Mouse (Mus musculus): ENCODE data around the gene Fry. TPM values are rescaled to one million over a fixed set of nuclear protein-coding genes. Genes with fewer than 3 reads are reported as not detected.
A peak's percentile ranks its signal among the peaks of the same experiment; 100 is the strongest.

Gene Fry
- polyA plus RNA-seq, 1 experiment from 2014 or later, result 8.8 TPM

- no peaks in the 10 kb centered on the region for H3K36me3 ChIP-seq (ENCODE audit: control insufficient read depth, insufficient read depth, low read length)
- H3K9me3 ChIP-seq (ENCODE audit: control insufficient read depth, low read length), result no peaks in the 10 kb centered on the region
- 91% methylated on average over 7 of the region's 7 CpGs for WGBS
- no peaks in the 10 kb centered on the region for H3K27me3 ChIP-seq (ENCODE audit: control insufficient read depth, insufficient read depth, low read length)
- H3K4me3 ChIP-seq (ENCODE audit: low read depth, low read length), result no peak overlapping the region
- no peaks in the 10 kb centered on the region for H3K4me1 ChIP-seq (ENCODE audit: control insufficient read depth, insufficient read depth, low read length)
- ATAC-seq (ENCODE audit: low FRiP score) (no peak), DNase-seq (ENCODE audit: low spot score, missing footprints) (no peak)
- no peak overlapping the region for H3K4me2 ChIP-seq
- no peak overlapping the region for H3K27ac ChIP-seq (ENCODE audit: low read depth, low read length)
- H3K9ac ChIP-seq (ENCODE audit: low read length), result no peak overlapping the region
Observed at GRCm38 (mm10) chr5:150106358-150106757, 12.1 kb upstream of the Fry start.

DNA sequence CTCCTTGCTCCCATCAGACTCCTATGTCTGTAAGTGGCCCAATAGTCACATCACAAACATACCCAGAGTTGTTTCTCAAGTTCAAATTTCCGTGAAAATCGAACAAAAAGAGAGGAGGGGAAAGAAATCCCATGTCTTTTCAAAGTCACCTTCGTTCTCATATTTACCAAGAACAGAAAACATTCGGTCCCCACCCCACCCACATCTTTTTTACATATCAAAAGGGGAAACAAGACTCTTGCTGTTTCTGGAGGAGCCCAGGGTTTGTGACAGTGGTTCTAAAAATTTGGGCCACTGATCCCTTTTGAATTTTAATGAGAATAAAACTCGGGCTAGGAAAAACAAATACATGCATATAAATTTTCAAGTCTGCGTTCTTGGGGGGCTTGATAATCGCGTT, 7.2 kb upstream of the Fry start:
- Histone ChIP-seq H3K4me3 (ENCODE audit: low read depth, low read length) (no peak overlapping the region), H3K9ac (ENCODE audit: low read length) (no peak overlapping the region), H3K4me1 (ENCODE audit: control insufficient read depth, insufficient read depth, low read length) (no peaks in the 10 kb centered on the region), H3K36me3 (ENCODE audit: control insufficient read depth, insufficient read depth, low read length) (no peaks in the 10 kb centered on the region), H3K27ac (ENCODE audit: low read depth, low read length) (no peak overlapping the region), H3K9me3 (ENCODE audit: control insufficient read depth, low read length) (no peaks in the 10 kb centered on the region), H3K4me2 (no peak overlapping the region), H3K27me3 (ENCODE audit: control insufficient read depth, insufficient read depth, low read length) (no peaks in the 10 kb centered on the region)
- DNase-seq (ENCODE audit: low spot score, missing footprints), result no peak
- no peak for ATAC-seq (ENCODE audit: low FRiP score)
- WGBS, result 48% methylated on average over 8 of the region's 8 CpGs

GRCm38 (mm10) chr5:150114007-150114406, 4.4 kb upstream of the Fry start:
- no peak overlapping the region for H3K4me2 ChIP-seq
- H3K27ac ChIP-seq (ENCODE audit: low read depth, low read length), result no peak overlapping the region
- H3K9me3 ChIP-seq (ENCODE audit: control insufficient read depth, low read length), result no peaks in the 10 kb centered on the region
- DNase-seq (ENCODE audit: low spot score, missing footprints) (no peak), ATAC-seq (ENCODE audit: low FRiP score) (no peak)
- WGBS, result 78% methylated on average over 7 of the region's 7 CpGs
- H3K36me3 ChIP-seq (ENCODE audit: control insufficient read depth, insufficient read depth, low read length), result no peaks in the 10 kb centered on the region
- H3K27me3 ChIP-seq (ENCODE audit: control insufficient read depth, insufficient read depth, low read length), result no peaks in the 10 kb centered on the region
- H3K4me1 ChIP-seq (ENCODE audit: control insufficient read depth, insufficient read depth, low read length), result no peaks in the 10 kb centered on the region
- no peak overlapping the region for H3K9ac ChIP-seq (ENCODE audit: low read length)
- no peak overlapping the region for H3K4me3 ChIP-seq (ENCODE audit: low read depth, low read length)

DNA sequence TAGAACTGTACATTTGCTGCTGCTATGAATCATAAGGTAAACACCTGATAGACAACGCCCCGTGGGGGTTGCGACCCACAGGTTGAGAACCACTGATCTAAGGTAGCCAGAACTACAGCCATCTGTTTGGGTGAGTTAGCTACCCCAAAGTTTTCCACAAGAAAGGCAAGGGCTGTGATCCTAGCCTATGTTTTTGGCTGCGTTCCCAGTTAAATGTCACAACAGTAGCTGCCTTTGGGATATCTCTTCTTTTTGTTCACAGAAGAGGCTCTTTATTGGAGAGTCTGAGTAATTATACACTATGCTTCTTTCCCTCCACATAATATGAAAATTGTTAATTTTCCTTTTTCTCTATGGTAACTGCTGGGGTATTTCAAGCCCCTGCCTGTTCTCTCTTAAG, 3.7 kb upstream of the Fry start:
- no peak overlapping the region for H3K27ac ChIP-seq (ENCODE audit: low read depth, low read length)
- H3K4me2 ChIP-seq, result no peak overlapping the region
- H3K27me3 ChIP-seq (ENCODE audit: control insufficient read depth, insufficient read depth, low read length), result no peaks in the 10 kb centered on the region
- no peaks in the 10 kb centered on the region for H3K9me3 ChIP-seq (ENCODE audit: control insufficient read depth, low read length)
- 94% methylated on average over 4 of the region's 4 CpGs for WGBS
- H3K4me1 ChIP-seq (ENCODE audit: control insufficient read depth, insufficient read depth, low read length), result no peaks in the 10 kb centered on the region
- H3K9ac ChIP-seq (ENCODE audit: low read length), result no peak overlapping the region
- ATAC-seq (ENCODE audit: low FRiP score) (no peak), DNase-seq (ENCODE audit: low spot score, missing footprints) (no peak)
- no peak overlapping the region for H3K4me3 ChIP-seq (ENCODE audit: low read depth, low read length)
- H3K36me3 ChIP-seq (ENCODE audit: control insufficient read depth, insufficient read depth, low read length), result no peaks in the 10 kb centered on the region

- H3K27ac ChIP-seq (ENCODE audit: low read depth, low read length), result no peak overlapping the region
- ATAC-seq (ENCODE audit: low FRiP score), result no peak
- H3K27me3 ChIP-seq (ENCODE audit: control insufficient read depth, insufficient read depth, low read length), result no peaks in the 10 kb centered on the region
- H3K4me2 ChIP-seq, result no peak overlapping the region
- H3K4me1 ChIP-seq (ENCODE audit: control insufficient read depth, insufficient read depth, low read length), result no peaks in the 10 kb centered on the region
- DNase-seq (ENCODE audit: low spot score, missing footprints), result no peak
- no peaks in the 10 kb centered on the region for H3K36me3 ChIP-seq (ENCODE audit: control insufficient read depth, insufficient read depth, low read length)
- H3K9me3 ChIP-seq (ENCODE audit: control insufficient read depth, low read length), result no peaks in the 10 kb centered on the region
- no peak overlapping the region for H3K4me3 ChIP-seq (ENCODE audit: low read depth, low read length)
- 74% methylated on average over 16 of the region's 16 CpGs for WGBS
- no peak overlapping the region for H3K9ac ChIP-seq (ENCODE audit: low read length)
Observed at GRCm38 (mm10) chr5:150115271-150116092, 3.0 kb upstream of the Fry start.

- H3K4me3 ChIP-seq (ENCODE audit: low read depth, low read length), result no peak overlapping the region
- DNase-seq (ENCODE audit: low spot score, missing footprints), result no peak
- H3K27me3 ChIP-seq (ENCODE audit: control insufficient read depth, insufficient read depth, low read length), result no peaks in the 10 kb centered on the region
- 83% methylated on average over 9 of the region's 9 CpGs for WGBS
- no peak overlapping the region for H3K27ac ChIP-seq (ENCODE audit: low read depth, low read length)
- no peaks in the 10 kb centered on the region for H3K4me1 ChIP-seq (ENCODE audit: control insufficient read depth, insufficient read depth, low read length)
- no peak overlapping the region for H3K4me2 ChIP-seq
- H3K36me3 ChIP-seq (ENCODE audit: control insufficient read depth, insufficient read depth, low read length), result no peaks in the 10 kb centered on the region
- H3K9me3 ChIP-seq (ENCODE audit: control insufficient read depth, low read length), result no peaks in the 10 kb centered on the region
- ATAC-seq (ENCODE audit: low FRiP score), result no peak
- no peak overlapping the region for H3K9ac ChIP-seq (ENCODE audit: low read length)
Observed at GRCm38 (mm10) chr5:150116216-150116905, 2.1 kb upstream of the Fry start.

DNA sequence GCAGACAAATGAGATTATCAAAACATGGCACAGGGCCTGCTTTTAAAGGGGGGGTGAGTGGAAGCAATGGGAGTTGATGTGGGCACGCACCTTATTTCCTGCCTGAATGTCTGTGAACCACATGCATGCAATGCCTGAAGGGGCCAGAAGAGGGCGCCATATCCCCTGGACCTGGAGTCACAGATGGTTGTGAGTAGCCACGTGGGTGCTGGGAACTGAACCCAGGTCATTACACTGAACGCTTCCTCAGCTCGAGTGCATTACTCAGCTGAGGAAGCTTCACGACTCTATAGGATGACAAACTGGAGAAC, 1.6 kb upstream of the Fry start:
- H3K27me3 ChIP-seq (ENCODE audit: control insufficient read depth, insufficient read depth, low read length), result no peaks in the 10 kb centered on the region
- no peak for DNase-seq (ENCODE audit: low spot score, missing footprints)
- H3K36me3 ChIP-seq (ENCODE audit: control insufficient read depth, insufficient read depth, low read length), result no peaks in the 10 kb centered on the region
- no peaks in the 10 kb centered on the region for H3K4me1 ChIP-seq (ENCODE audit: control insufficient read depth, insufficient read depth, low read length)
- WGBS, result 85% methylated on average over 6 of the region's 6 CpGs
- no peak overlapping the region for H3K9ac ChIP-seq (ENCODE audit: low read length)
- no peak overlapping the region for H3K4me3 ChIP-seq (ENCODE audit: low read depth, low read length)
- H3K27ac ChIP-seq (ENCODE audit: low read depth, low read length), result no peak overlapping the region
- H3K4me2 ChIP-seq, result no peak overlapping the region
- no peak for ATAC-seq (ENCODE audit: low FRiP score)
- H3K9me3 ChIP-seq (ENCODE audit: control insufficient read depth, low read length), result no peaks in the 10 kb centered on the region

DNA sequence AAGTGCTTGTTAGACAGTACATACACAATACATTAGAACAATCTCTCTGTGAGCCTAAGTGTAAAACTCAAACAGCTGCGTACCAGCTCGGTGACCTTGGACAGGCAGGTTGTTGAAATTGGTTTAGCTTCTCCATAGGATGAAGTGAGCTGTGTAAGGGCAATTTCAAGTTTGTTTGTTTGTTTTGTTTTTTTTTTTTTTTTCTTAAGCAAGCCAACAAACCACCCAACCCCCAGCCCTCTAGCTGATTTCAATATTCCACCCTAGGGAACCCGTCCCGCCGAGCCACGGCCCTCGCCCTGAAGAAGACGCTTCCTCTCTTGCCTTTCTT, 356 bp upstream of the Fry start:
- WGBS, result 25% methylated on average over 8 of the region's 8 CpGs
- no peak for DNase-seq (ENCODE audit: low spot score, missing footprints)
- no peaks in the 10 kb centered on the region for H3K36me3 ChIP-seq (ENCODE audit: control insufficient read depth, insufficient read depth, low read length)
- no peak overlapping the region for H3K27ac ChIP-seq (ENCODE audit: low read depth, low read length)
- no peak for ATAC-seq (ENCODE audit: low FRiP score)
- peak overlapping the region; percentile 64; the same call in 1 of the 2 replicates for H3K9ac ChIP-seq (ENCODE audit: low read length)
- no peaks in the 10 kb centered on the region for H3K27me3 ChIP-seq (ENCODE audit: control insufficient read depth, insufficient read depth, low read length)
- peak overlapping the region; percentile 60 for H3K4me2 ChIP-seq
- peak overlapping the region; percentile 65 for H3K4me3 ChIP-seq (ENCODE audit: low read depth, low read length)
- no peaks in the 10 kb centered on the region for H3K9me3 ChIP-seq (ENCODE audit: control insufficient read depth, low read length)
- no peaks in the 10 kb centered on the region for H3K4me1 ChIP-seq (ENCODE audit: control insufficient read depth, insufficient read depth, low read length)

GRCm38 (mm10) chr5:150120676-150121075, 2.2 kb downstream of the Fry start:
- Histone ChIP-seq H3K9me3 (ENCODE audit: control insufficient read depth, low read length) (no peaks in the 10 kb centered on the region), H3K4me3 (ENCODE audit: low read depth, low read length) (no peak overlapping the region), H3K4me1 (ENCODE audit: control insufficient read depth, insufficient read depth, low read length) (no peaks in the 10 kb centered on the region), H3K4me2 (no peak overlapping the region), H3K27me3 (ENCODE audit: control insufficient read depth, insufficient read depth, low read length) (no peaks in the 10 kb centered on the region), H3K36me3 (ENCODE audit: control insufficient read depth, insufficient read depth, low read length) (no peaks in the 10 kb centered on the region), H3K27ac (ENCODE audit: low read depth, low read length) (no peak overlapping the region), H3K9ac (ENCODE audit: low read length) (no peak overlapping the region)
- ATAC-seq (ENCODE audit: low FRiP score) (no peak), DNase-seq (ENCODE audit: low spot score, missing footprints) (no peak)
- 87% methylated on average over 8 of the region's 8 CpGs for WGBS

All from midbrain, embryonic 11.5 days (tissue).